Mouse (Mus musculus) heart, postnatal 36 days (tissue): ENCODE results near the gene Srsf9. TPM values are rescaled to one million over a fixed set of nuclear protein-coding genes. Genes with fewer than 3 reads are reported as not detected.
"Not testable (repeated sequence)": the region's sequence is repeated elsewhere in the genome, so short reads cannot be mapped to it uniquely, and the experiment has no call there.

Experiments
- DNase-seq, 2 experiments: peaks; one replicate each; pipeline ENCODE4 v3.0.0; 2021 to 2022
- intact Hi-C: fragments of 180-260 bp; cut with DNase I; formaldehyde crosslinking; loops from one replicate; pipeline ENCODE4 v1.15.1; 2025
- total RNA-seq, 2 experiments: library from RNA; stranded (reverse); gene quantifications; 2 replicates each; pipeline ENCODE4 v1.2.3; 2021

Srsf9 gene
- total RNA-seq, 2 experiments from 2014 or later = 16.0 to 18.1 TPM

- intact Hi-C loops = loop anchor here (1.0 kb wide), 1 partner anchor 81 kb away; no protein-coding TSS in a partner anchor
- no peak for DNase-seq
Observed at GRCm38 (mm10) chr5:115359851-115360372, 32.9 kb downstream of the Srsf9 start.

DNA sequence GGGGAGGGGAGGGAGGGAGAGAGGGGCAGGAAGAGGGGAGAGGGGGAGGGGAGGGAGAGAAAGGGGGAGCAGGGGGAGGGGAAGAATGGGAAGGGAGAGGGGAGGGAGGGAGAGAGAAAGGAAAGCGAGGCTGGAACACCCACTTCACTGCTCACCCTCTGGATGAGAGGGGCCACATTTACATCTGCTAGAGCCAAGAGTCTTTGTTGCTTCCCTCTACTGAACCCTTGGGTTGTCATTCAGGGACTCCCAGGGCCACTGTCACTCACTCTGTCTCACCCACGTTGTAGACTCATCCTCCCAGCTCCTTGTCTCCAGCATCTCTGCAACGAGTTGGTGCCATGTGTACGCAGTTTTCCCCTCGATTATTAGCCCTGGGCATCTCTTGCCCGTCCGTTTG lies 35.2 kb downstream of the Srsf9 start:
- DNase-seq = no peak
- intact Hi-C loops = no loop called here

- no peak for DNase-seq
- intact Hi-C loops = no loop called here
Observed at GRCm38 (mm10) chr5:115362819-115363714, 36.1 kb downstream of the Srsf9 start.

DNA sequence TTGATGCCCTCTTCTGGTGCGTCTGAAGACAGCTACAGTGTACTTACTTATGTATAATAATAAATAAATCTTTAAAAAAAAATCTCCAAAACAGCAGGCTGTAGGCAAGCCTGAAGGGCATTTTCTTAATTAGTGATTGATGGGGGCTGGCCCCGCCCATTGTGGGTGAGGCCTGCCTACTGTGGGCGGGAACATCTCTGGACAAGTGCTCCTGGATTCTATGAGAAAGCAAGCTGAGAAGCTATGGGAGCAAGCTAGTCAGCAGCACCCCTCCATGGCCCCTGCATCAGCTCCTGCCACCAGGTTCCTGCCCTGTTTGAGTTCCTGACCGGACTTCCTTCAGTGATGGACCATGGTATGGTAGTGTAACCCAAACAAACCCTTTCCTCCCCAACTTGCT lies 37.8 kb downstream of the Srsf9 start:
- DNase-seq = no peak
- intact Hi-C loops = no loop called here

DNA sequence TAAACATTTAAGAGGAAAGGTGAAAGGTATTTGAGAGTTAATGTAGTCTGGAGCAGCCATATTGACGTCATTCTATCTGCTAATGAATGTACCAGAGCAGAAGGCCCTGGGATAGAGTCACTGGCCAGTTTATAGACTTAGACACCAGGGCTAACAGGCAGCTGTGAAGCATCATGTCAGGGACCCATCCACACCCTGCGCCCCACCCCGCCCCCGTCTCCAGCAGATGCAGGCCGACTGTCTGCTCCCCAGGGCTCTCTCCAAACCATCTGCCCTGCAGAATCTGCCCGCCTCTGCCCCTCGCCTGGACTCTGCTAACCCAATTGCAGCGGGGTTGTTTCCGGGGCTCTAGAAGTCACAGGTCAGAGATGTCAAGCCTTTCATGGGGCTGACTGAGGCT lies 44.8 kb downstream of the Srsf9 start:
- no peak for DNase-seq
- intact Hi-C loops = no loop called here

DNA sequence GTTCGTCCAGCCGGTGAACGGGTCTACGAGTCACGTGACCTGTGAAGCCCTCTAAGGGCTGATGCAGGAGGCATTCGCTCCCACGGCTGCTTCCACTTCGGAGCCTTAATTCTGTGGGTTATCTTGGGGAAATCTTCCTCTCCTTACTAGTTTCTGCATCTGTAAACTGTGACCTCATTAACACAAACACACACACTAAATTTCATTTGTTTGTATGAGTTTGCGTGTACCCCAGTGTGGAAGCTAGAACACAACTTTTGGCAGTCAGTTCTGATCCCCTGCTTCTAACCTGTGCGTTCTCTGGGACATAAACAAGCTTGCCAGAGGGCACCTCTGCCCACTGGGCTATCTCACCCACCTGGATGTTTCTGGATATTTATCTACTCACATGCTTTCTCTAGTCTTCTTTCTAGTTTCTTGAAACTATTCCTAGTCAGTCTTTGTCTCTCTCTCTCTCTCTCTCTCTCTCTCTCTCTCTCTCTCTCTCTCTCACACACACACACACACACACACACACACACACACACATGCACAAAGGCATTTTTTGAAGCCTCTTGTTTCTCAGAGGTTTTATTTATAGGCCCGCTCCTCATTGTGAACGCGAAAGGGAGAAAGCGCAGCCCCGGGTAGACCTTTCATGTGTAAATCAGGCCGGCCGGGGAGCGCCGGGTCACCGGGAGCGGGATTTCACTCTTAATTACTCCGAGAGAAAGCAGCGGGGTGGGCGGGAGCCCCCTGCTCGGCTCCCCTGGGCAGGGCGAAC lies 46.6 kb downstream of the Srsf9 start:
- intact Hi-C loops = no loop called here

DNA sequence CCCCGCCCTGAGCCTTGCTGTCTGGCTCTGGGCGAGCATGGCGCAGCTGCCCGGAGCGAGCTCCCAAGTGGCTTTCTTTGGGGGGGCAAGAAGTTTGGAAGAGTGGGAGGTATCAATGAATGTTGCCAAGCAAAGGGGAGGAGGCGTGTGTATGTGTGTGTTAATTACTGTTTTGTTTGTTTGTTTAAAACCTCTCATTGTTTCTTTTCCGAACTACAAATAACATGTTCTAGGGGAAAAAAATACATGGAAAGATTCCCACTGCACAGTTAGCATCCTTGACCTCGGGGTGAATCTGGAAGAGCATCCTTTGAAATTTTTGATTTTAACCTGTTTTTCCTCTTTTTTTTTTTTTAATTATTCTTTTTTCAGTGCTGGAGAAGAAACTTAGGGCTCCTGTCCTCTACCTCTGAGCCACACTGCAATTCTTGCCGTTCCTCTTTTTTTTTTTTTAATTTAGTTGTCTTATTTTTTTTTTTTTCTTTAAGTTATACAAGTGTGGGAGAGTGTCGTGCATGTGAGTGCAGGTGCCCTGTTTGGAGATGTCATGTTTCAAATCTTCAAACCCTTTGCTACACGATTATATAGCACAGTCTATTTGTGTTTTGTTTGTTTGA lies 47.3 kb downstream of the Srsf9 start:
- intact Hi-C loops = no loop called here
- no peak for DNase-seq

More for the DNA sequence above, 46.6 kb downstream of the Srsf9 start:
- DNase-seq = no peak

DNA sequence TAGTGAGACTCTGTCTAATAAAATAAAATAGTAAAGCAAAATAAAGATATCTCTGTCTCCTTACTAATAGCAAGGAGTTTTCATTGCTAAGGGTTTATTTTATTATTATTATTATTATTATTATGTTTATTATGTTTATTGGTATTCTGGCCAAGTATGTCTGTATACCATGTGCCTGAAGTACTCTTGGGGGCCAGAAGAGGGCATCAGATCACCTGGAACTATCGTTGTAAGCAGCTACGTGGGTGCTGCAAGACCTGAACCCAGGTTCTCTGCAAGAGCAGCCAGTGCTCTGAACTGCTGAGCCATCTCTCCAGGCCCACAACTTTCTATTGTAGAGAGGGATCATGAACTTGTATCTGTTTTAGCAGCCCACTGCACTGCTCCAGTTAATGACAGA lies 48.5 kb downstream of the Srsf9 start:
- intact Hi-C loops = no loop called here
- DNase-seq = no peak

GRCm38 (mm10) chr5:115378882-115379281 lies 51.9 kb downstream of the Srsf9 start:
- intact Hi-C loops, DNase-seq: not testable (repeated sequence)

Other genes with a start within 250 kb of the Srsf9 start
- gene Gm10401, start 228.9 kb upstream of the Srsf9 start, total RNA-seq = not detected
- 100 to 1,000 TPM; 203 to 239 TPM for gene Acads, start 207.8 kb upstream of the Srsf9 start, total RNA-seq
- 10 to 100 TPM; 17.7 to 21.3 TPM for gene Unc119b, start 192.2 kb upstream of the Srsf9 start, total RNA-seq
- 10 to 100 TPM; 73.4 to 93.0 TPM for gene Mlec, start 169.0 kb upstream of the Srsf9 start, total RNA-seq
- 1 to 10 TPM; 1.8 to 3.2 TPM for gene Cabp1, start 132.8 kb upstream of the Srsf9 start, total RNA-seq
- 10 to 100 TPM; 31.5 to 35.5 TPM for gene Pop5, start 91.3 kb upstream of the Srsf9 start, total RNA-seq
- 100 to 1,000 TPM; 378 to 424 TPM for gene Rnf10, start 54.3 kb upstream of the Srsf9 start, total RNA-seq
- gene Coq5, start 47.5 kb upstream of the Srsf9 start, total RNA-seq = 100 to 1,000 TPM; 137 to 167 TPM
- 10 to 100 TPM; 71.9 to 88.5 TPM for gene Dynll1, start 26.2 kb upstream of the Srsf9 start, total RNA-seq
- gene Gatc, start 14.0 kb downstream of the Srsf9 start, total RNA-seq = 10 to 100 TPM; 17.6 to 18.6 TPM
- gene Triap1, start 14.0 kb downstream of the Srsf9 start, total RNA-seq = 10 to 100 TPM; 22.8 to 27.6 TPM
- gene Cox6a1, start 21.8 kb downstream of the Srsf9 start, total RNA-seq = 100 to 1,000 TPM; 253 to 261 TPM
- 1 to 10 TPM in 1 of 2 experiments, under 1 TPM in 1; 0.92 to 1.2 TPM for gene Msi1, start 102.4 kb downstream of the Srsf9 start, total RNA-seq
- gene Pla2g1b, start 139.1 kb downstream of the Srsf9 start, total RNA-seq = not detected
- 10 to 100 TPM; 17.9 to 18.1 TPM for gene Sirt4, start 157.5 kb downstream of the Srsf9 start, total RNA-seq
- gene Pxn, start 179.5 kb downstream of the Srsf9 start, total RNA-seq = 10 to 100 TPM; 36.2 to 37.9 TPM
- gene Rplp0, start 232.3 kb downstream of the Srsf9 start, total RNA-seq = 100 to 1,000 TPM; 650 to 668 TPM
- gene Gcn1l1, start 238.1 kb downstream of the Srsf9 start, total RNA-seq = 10 to 100 TPM; 43.1 to 49.5 TPM